25 mouse cellular contexts compared by ENCODE assay signal in genomic region chrX:145477725-145478194, GRCm38 (mm10). TPM values are rescaled to one million over a fixed set of nuclear protein-coding genes. Genes with fewer than 3 reads are reported as not detected.
DNase-seq lines count a peak whose midpoint lies in the region; ATAC-seq and TF ChIP-seq lines count a peak whose summit lies in the region.
"Had no signal": no experiment of that assay in that cellular context is flagged by ENCODE, and none has a peak within 500 bp of the region (broad histone marks: within the 10 kb centered on the region; RNA-seq: fewer than 3 reads in every experiment).

No protein-coding gene starts in this region.

- ATAC-seq in frontal cortex, adult (ENCODE audit: low TSS enrichment) = peak; percentile 82
- ATAC-seq in forebrain, postnatal 0 days = peak; percentile 83
- ATAC-seq: CD4-positive, CD25-positive, alpha-beta regulatory T cell, adult 4 months had no signal

- no peak for TF ChIP-seq CTCF in forebrain, postnatal 0 days (IDR thresholded peaks at IDR 0.05; ENCODE audit: low read depth)

- H3K9me3 ChIP-seq in forebrain, postnatal 0 days (ENCODE audit: low read length) = no peaks in the 10 kb centered on the region
- H3K9me3 ChIP-seq: embryonic facial prominence, embryonic 12.5 days; heart, embryonic 15.5 days; limb, embryonic 15.5 days had no signal

- H3K27me3 ChIP-seq in forebrain, postnatal 0 days (ENCODE audit: insufficient read depth, low read length) = no peaks in the 10 kb centered on the region
- H3K27me3 ChIP-seq: embryonic facial prominence, embryonic 12.5 days; heart, embryonic 15.5 days; limb, embryonic 15.5 days had no signal

- H3K4me2 ChIP-seq in forebrain, postnatal 0 days (ENCODE audit: low read depth) = no peak overlapping the region
- H3K4me2 ChIP-seq: embryonic facial prominence, embryonic 12.5 days; heart, embryonic 15.5 days; hindbrain, embryonic 14.5 days; limb, embryonic 15.5 days; lung, embryonic 14.5 days had no signal

- H3K9ac ChIP-seq in forebrain, postnatal 0 days = no peak overlapping the region
- H3K9ac ChIP-seq: embryonic facial prominence, embryonic 12.5 days; heart, embryonic 15.5 days; hindbrain, embryonic 14.5 days; limb, embryonic 15.5 days; liver, embryonic 14.5 days; lung, embryonic 14.5 days had no signal

- no peaks in the 10 kb centered on the region for H3K36me3 ChIP-seq in forebrain, postnatal 0 days (ENCODE audit: insufficient read depth)
- H3K36me3 ChIP-seq: heart, embryonic 15.5 days; limb, embryonic 15.5 days had no signal

- H3K4me1 ChIP-seq in forebrain, postnatal 0 days (ENCODE audit: insufficient read depth) = no peaks in the 10 kb centered on the region
- H3K4me1 ChIP-seq: embryonic facial prominence, embryonic 12.5 days; heart, embryonic 15.5 days; limb, embryonic 15.5 days had no signal

- 59% methylated on average over 3 of the region's 3 CpGs for WGBS in forebrain, postnatal 0 days

- peak overlapping the region; percentile 54 for H3K27ac ChIP-seq in forebrain, postnatal 0 days (ENCODE audit: low read depth, low read length)
- H3K27ac ChIP-seq: embryonic facial prominence, embryonic 12.5 days; heart, embryonic 15.5 days; hindbrain, embryonic 14.5 days; kidney, postnatal 0 days; limb, embryonic 15.5 days; liver, embryonic 14.5 days had no signal

- no peak overlapping the region for H3K4me3 ChIP-seq in forebrain, postnatal 0 days (ENCODE audit: low read depth, low read length)
- H3K4me3 ChIP-seq: embryonic facial prominence, embryonic 12.5 days; heart, embryonic 15.5 days; limb, embryonic 15.5 days had no signal

- no peak for DNase-seq in frontal cortex, postnatal 14 days (ENCODE audit: low spot score in 2 of 2)
- peak; percentile 24 for DNase-seq in layer of hippocampus, adult 9-11 months
- DNase-seq in layer of hippocampus, adult 9-10 months (ENCODE audit: low spot score) = no peak
- DNase-seq in brain, embryonic 18.5 days (ENCODE audit: low read depth, low spot score) = peak; percentile 32
- DNase-seq in forebrain, postnatal 0 days = peak; percentile 63
- DNase-seq in heart, adult 18-20 months = no peak
- DNase-seq: adrenal gland, postnatal 14 days; cerebellum, adult 18-20 months; cerebellum, postnatal 14 days; gastrocnemius, postnatal 36 days; heart, postnatal 36 days; kidney, adult 2 months; left cerebral cortex, postnatal 4 days; lung, embryonic 14.5 days; midbrain, embryonic 14.5 days; thymus, adult 2 months; thymus, postnatal 4 days had no signal

RNA-seq across cellular contexts. Expression of gene Amot, which starts 27.2 kb away (rescaled TPM):
- 13.2 and 18.3 TPM in 2 replicates for total RNA-seq in forebrain, postnatal 0 days (2014; rRNA removed)
- polyA plus RNA-seq in forebrain, postnatal 0 days (2015; fragmentation: Nextera tagmentation; extraction: Ambion mirVana) = 4.5 and 7.7 TPM in 2 replicates
- 10 to 100 TPM in 1 of 2 experiments, 1 to 10 TPM in 1; 8.2 to 11.7 TPM for total RNA-seq in heart, adult 18-20 months (2021)

Comparison
In these comparisons a context has a peak if more than half of its experiments do, and no peak if none do; other contexts are left out.
1. DNase-seq: peak in layer of hippocampus, adult 9-11 months (single experiment), brain, embryonic 18.5 days (single experiment) and forebrain, postnatal 0 days (single experiment); none in frontal cortex, postnatal 14 days (0 of 2), layer of hippocampus, adult 9-10 months (single experiment) and heart, adult 18-20 months (0 of 2).